Mouse (Mus musculus): ENCODE data around the gene Slc39a5.

DNA sequence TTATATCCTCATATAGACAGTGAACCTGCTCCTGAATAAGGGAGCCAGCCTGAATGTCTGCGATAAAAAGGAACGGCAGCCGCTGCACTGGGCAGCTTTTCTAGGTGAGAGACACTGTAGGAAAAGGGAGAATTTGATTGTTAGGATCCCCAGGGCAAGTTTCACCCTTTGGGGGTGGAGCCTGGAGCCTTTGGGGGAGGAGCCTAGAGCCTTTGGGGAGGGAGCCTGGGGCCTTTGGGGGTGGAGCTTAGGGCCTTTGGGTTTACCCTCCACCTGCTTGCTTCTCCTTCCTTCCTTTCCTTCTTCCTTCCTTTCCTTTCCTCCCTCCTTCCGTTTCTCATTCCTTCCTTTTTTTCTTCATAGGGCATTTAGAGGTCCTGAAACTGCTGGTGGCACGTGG is 20.5 kb downstream of the Slc39a5 start:
- no peak for TF ChIP-seq CTCF (IDR thresholded peaks at IDR 0.05; ENCODE audit: insufficient read depth, low read length)
- TF ChIP-seq POLR2A (IDR thresholded peaks at IDR 0.05; ENCODE audit: borderline replicate concordance, extremely low read depth, low read depth, low read length), result no peak
